Mouse (Mus musculus) adrenal gland, adult 2 months (tissue): ENCODE results near the gene Msmp. TPM values are rescaled to one million over a fixed set of nuclear protein-coding genes. Genes with fewer than 3 reads are reported as not detected.
A peak's percentile ranks its signal among the peaks of the same experiment; 100 is the strongest.
"Not testable (repeated sequence)": the region's sequence is repeated elsewhere in the genome, so short reads cannot be mapped to it uniquely, and the experiment has no call there.

ENCODE experiments used
- DNase-seq: peaks from one replicate; pipeline ENCODE4 v3.0.0; 2021
- polyA plus RNA-seq: library from polyadenylated mRNA; depleted of rRNA; stranded (reverse); fragments of >200 nt; gene quantifications from 2 replicates; pipeline ENCODE4 v1.2.3, GENCODE M21; 2012
- total RNA-seq, 2 experiments: library from RNA; stranded (reverse); gene quantifications; 2 replicates each; pipeline ENCODE4 v1.2.3; 2021

Msmp gene
- total and polyA plus RNA-seq, 3 experiments, result 1.2 to 3.0 (median 1.5) TPM

GRCm38 (mm10) chr4:43596597-43596996 is 12.3 kb upstream of the Msmp start:
- DNase-seq, result not testable (repeated sequence)

- DNase-seq, result no peak
These were observed 9.2 kb upstream of the Msmp start for GRCm38 (mm10) chr4:43593453-43593852.

GRCm38 (mm10) chr4:43591961-43592360 is 7.7 kb upstream of the Msmp start:
- DNase-seq, result no peak

- DNase-seq, result no peak
These were observed 7.2 kb upstream of the Msmp start for GRCm38 (mm10) chr4:43591543-43591942.

- DNase-seq, result no peak
These were observed 3.4 kb upstream of the Msmp start for GRCm38 (mm10) chr4:43587681-43588080.

- peak; percentile 73 for DNase-seq
These were observed 2.1 kb upstream of the Msmp start for GRCm38 (mm10) chr4:43586411-43586810.

DNA sequence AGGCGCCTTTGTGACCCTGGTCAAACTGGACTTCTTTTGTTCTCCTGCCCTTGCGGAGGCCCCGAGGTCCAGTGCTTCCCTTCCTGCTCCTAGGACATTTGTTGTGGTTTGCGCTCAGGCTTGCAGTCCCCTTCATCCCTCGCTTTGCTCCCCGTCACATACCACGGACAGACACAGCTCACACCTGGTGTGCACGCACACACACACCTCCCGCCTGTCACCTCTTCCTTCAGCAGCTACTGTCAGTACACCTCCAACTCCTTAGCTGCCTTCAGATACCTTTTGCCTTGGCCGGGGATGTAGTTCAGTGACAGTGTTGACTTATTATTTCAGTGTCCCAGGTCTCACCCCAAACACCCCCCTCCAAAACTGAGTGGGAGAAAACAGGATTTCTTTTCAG is 1.4 kb upstream of the Msmp start:
- DNase-seq, result no peak

- DNase-seq, result no peak
These were observed 873 bp downstream of the Msmp start for GRCm38 (mm10) chr4:43583421-43583820.

DNA sequence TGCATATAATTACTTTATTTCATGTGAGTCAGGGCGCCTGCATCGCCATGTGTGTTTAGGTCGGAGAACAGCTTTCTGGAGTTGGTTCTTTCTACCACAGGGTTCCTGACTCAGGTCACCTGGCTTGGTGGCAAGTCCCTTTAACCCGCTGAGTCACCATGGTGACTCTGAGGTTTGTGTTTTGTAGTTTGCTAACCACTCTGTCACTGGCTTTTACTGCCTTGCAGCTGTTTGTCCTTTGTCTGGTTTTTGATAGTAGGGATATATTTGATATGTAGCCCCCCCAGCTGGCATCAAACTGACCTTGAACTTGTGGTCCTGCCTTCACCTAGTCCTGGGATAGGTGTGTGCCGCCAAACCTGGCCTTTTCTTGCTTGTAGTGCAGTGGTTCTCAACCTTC is 2.1 kb downstream of the Msmp start:
- DNase-seq, result no peak

DNA sequence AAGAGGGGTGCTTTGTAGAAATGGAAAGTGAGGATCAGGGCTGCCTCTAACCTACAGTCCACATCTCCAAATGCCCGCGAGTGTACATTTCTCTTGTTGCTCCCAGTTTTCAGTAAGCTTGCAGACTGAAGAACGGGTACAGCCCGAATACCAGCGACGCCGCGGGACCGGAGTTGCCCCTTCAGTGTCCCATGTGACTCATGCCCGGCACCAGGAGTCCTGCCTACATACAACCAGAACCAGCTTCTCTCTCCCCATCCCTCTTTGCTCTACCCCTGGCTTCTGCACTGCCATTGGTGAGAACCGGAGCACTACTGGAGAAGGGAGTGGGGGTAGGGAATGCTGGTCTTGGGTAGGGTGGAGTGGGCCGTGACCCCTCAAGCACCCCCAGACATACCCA is 2.9 kb downstream of the Msmp start:
- DNase-seq, result no peak

GRCm38 (mm10) chr4:43580721-43581120 is 3.6 kb downstream of the Msmp start:
- DNase-seq, result no peak

GRCm38 (mm10) chr4:43579731-43580130 is 4.6 kb downstream of the Msmp start:
- DNase-seq, result no peak

GRCm38 (mm10) chr4:43579256-43579655 is 5.0 kb downstream of the Msmp start:
- no peak for DNase-seq

- peak; percentile 96 for DNase-seq
These were observed 5.7 kb downstream of the Msmp start, which contains the start of the genes Rgp1 and Gba2 for GRCm38 (mm10) chr4:43578376-43579204. Gene Rgp1 (plus strand): TSS chr4:43578715. Gene Gba2 (minus strand): TSS chr4:43578873.

GRCm38 (mm10) chr4:43577237-43577881 is 6.9 kb downstream of the Msmp start:
- DNase-seq, result no peak

DNA sequence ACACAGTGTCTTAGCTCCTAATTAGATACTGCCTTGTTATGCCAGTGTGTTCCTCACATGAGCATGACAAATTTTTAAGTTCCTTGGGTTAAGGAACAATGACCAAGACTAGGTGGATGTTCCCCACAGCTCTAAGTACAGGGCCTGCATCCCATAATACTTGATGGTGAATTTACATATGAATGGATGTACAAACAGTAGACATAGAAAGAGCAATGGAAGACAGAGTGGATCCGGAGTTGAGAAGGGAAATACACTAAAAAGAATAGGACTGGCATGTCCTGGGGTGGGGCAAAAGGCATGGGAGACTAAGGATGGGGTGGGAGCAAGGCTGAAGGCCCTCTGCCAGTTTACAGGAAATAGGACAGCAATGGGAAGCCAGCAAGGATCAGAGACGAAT is 8.9 kb downstream of the Msmp start:
- no peak for DNase-seq

- DNase-seq, result no peak
These were observed 10.7 kb downstream of the Msmp start for GRCm38 (mm10) chr4:43573561-43573960.

- DNase-seq, result no peak
These were observed 12.8 kb downstream of the Msmp start for GRCm38 (mm10) chr4:43571395-43572045.

DNA sequence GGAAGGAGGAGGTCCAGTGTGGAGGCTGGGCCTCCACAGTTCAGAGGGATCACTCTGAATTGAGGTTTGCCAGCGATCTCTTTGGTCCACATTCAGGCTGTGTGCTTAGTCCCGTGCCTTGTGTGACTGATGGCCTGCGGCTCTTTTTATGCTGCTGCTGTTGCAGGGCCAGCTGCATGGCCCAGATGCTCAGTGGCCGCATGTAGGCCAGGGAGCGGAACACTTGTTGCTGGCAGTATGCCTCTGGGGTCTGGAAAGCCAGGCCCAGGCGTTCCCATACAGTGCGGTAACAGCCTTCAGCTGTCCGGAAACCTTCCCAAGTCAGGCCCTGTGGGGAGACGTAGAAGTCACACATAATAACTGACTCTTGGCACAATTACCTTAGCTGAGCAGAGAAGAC is 17.2 kb downstream of the Msmp start:
- no peak for DNase-seq

DNA sequence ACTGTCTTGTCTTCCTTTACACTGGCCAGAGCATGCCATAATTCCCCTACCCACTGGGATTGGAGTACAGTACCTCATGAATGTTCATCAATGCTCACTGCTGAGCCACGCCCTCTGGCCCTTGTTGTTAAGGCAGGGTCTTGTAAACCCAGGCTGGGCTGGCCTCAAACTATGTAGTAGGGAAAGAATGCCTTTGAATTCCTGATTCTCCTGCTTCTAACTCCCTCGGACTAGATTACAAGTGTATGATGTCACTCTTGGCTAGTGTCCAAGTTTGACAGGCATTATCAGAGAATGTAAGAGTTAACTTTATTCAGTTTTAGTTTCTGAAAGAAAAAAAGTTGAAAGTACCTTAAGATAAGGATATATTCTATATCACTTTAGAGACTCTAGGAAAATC is 20.1 kb downstream of the Msmp start:
- no peak for DNase-seq

DNA sequence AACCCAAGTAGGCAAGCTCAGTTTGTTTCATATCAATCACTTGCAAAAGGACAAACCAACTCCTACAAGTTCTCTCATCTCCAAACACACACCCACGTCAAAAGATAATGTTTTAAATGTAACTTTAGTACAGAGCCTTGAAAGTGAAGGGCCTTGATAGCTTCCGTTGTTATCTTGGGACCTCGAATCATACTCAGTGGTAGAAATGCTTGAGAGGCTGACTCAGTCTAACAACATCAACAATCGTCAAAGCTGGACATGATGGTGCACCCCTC is 20.8 kb downstream of the Msmp start:
- no peak for DNase-seq

- no peak for DNase-seq
These were observed 21.3 kb downstream of the Msmp start for GRCm38 (mm10) chr4:43562769-43563600.
